Mouse (Mus musculus) MEL (cell line): ENCODE results near the gene 2310022A10Rik.

Experiments used
- CHD2 ChIP-seq: IDR thresholded peaks from 2 replicates; pipeline ENCODE4 v1.6.1; 2011; ENCODE audit warnings: low read length, improper control_type of control experiment
- CTCF ChIP-seq, 3 experiments: IDR thresholded peaks in 2 of 3; conservative IDR thresholded peaks in 1 of 3; 2 replicates each; pipeline ENCODE4 v1.5.1; 2011 to 2012; ENCODE audit warnings: low read length in 3 of 3, low read depth in 2 of 3, mild to moderate bottlenecking in 2 of 3, improper control_type of control experiment in 1 of 3, inconsistent platforms in 1 of 3, mixed read lengths in 1 of 3, moderate library complexity in 1 of 3; ENCODE audit not compliant: control insufficient read depth in 1 of 3, insufficient read depth in 1 of 3, poor library complexity in 1 of 3, severe bottlenecking in 1 of 3
- ELF1 ChIP-seq: IDR thresholded peaks from 2 replicates; pipeline ENCODE4 v1.6.1; 2014; ENCODE audit warnings: low read depth, mild to moderate bottlenecking, inconsistent platforms, low read length, improper control_type of control experiment, moderate library complexity
- EP300 ChIP-seq, 2 experiments: IDR thresholded peaks; 2 replicates each; pipeline ENCODE4 v1.6.1; 2011; ENCODE audit warnings: improper control_type of control experiment in 2 of 2, low read length in 2 of 2, low read depth in 1 of 2, mild to moderate bottlenecking in 1 of 2
- ETS1 ChIP-seq: IDR thresholded peaks from 2 replicates; pipeline ENCODE4 v1.6.1; 2012; ENCODE audit warnings: low read depth, mild to moderate bottlenecking, inconsistent platforms, low read length, improper control_type of control experiment, moderate library complexity
- GATA1 ChIP-seq: IDR thresholded peaks from 2 replicates; pipeline ENCODE4 v1.6.1; 2011; ENCODE audit warnings: low read depth, low read length, improper control_type of control experiment
- MAX ChIP-seq: IDR thresholded peaks from 2 replicates; pipeline ENCODE4 v1.6.1; 2011; ENCODE audit warnings: low read length, improper control_type of control experiment
- POLR2A ChIP-seq, 2 experiments: IDR thresholded peaks; 2 replicates each; pipeline ENCODE4 v1.6.1; 2011 to 2012; ENCODE audit warnings: low read length in 2 of 2, mild to moderate bottlenecking in 2 of 2, control low read depth in 1 of 2, improper control_type of control experiment in 1 of 2, low read depth in 1 of 2, moderate library complexity in 1 of 2; ENCODE audit not compliant: control insufficient read depth in 1 of 2, insufficient read depth in 1 of 2, poor library complexity in 1 of 2
- RAD21 ChIP-seq: IDR thresholded peaks from 2 replicates; pipeline ENCODE4 v1.6.1; 2011; ENCODE audit warnings: mild to moderate bottlenecking, low read depth, low read length, improper control_type of control experiment
- TAL1 ChIP-seq: IDR thresholded peaks from 2 replicates; pipeline ENCODE4 v1.6.1; 2012; ENCODE audit warnings: mild to moderate bottlenecking, inconsistent platforms, low read length, moderate library complexity, mixed read lengths
- USF1 ChIP-seq: IDR thresholded peaks from 2 replicates; pipeline ENCODE4 v1.6.1; 2014; ENCODE audit warnings: low read depth, mild to moderate bottlenecking, inconsistent platforms, low read length, improper control_type of control experiment, moderate library complexity

- TF ChIP-seq ELF1 (no peak), EP300 (IDR thresholded peaks at IDR 0.05; ENCODE audit: low read depth in 1 of 2, low read length in 2 of 2) (no peak), USF1 (no peak), CTCF (IDR thresholded peaks at IDR 0.05 in 2 of 3, conservative IDR thresholded peaks at IDR 0.05 in 1 of 3; ENCODE audit: control insufficient read depth in 1 of 3, insufficient read depth in 1 of 3, low read depth in 2 of 3, low read length in 3 of 3, poor library complexity in 1 of 3, severe bottlenecking in 1 of 3) (no peak), ETS1 (no peak), POLR2A (IDR thresholded peaks at IDR 0.05; ENCODE audit: control insufficient read depth in 1 of 2, insufficient read depth in 1 of 2, low read depth in 1 of 2, low read length in 2 of 2, poor library complexity in 1 of 2) (no peak), CHD2 (no peak), RAD21 (no peak), MAX (no peak), GATA1 (no peak), TAL1 (no peak)
Observed at GRCm38 (mm10) chr7:27514961-27515360, 38.1 kb upstream of the 2310022A10Rik start.
